Mouse (Mus musculus) erythroblast, embryonic 14.5 days (primary cell): ENCODE results near the gene Gm21887.
"Not testable (repeated sequence)": the region's sequence is repeated elsewhere in the genome, so short reads cannot be mapped to it uniquely, and the experiment has no call there.

ENCODE experiments used
- GATA1 ChIP-seq: IDR thresholded peaks from 2 replicates; pipeline ENCODE4 v1.6.1; 2012; ENCODE audit warnings: low read length, inconsistent platforms, mixed read lengths
- TAL1 ChIP-seq: IDR thresholded peaks from 3 replicates; pipeline ENCODE4 v1.6.1; 2012; ENCODE audit warnings: low read length, inconsistent platforms, mixed read lengths

DNA sequence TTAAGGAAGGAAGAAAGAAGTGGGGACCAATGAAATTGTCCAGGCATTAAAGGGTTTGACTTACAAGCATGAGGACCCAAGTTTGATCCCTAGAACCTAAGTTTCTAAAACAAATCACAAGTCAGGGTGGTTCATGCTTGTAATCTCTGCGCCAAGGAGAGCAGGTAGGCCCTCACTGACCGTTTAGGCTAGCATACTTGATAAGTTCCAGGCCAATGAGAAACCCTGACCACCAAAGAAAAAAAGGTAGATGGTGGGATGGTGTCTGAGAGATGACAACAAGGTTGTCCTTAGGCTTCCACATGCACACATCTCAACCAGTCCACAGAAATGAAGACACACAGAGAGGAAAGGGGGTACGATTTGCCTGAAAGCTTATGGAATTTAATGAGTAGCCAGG lies 39.7 kb upstream of the Gm21887 start:
- not testable (repeated sequence) for TF ChIP-seq GATA1, TAL1
